Mouse (Mus musculus) neural tube, embryonic 13.5 days (tissue): ENCODE data around the gene Tex45. TPM values are rescaled to one million over a fixed set of nuclear protein-coding genes. Genes with fewer than 3 reads are reported as not detected.

Experiments
- ATAC-seq: fragments of 200-750 bp; cut with Nextera tagmentation; 2 replicates; pipeline ENCODE4 v1.8.0; 2017; ENCODE audit warnings: low read depth, mild to moderate bottlenecking, moderate TSS enrichment, moderate library complexity
- H3K27ac ChIP-seq: fragments of 300-500 bp; sonication (generic); replicated peaks from 2 replicates; pipeline ENCODE4 v1.5.1; 2015; ENCODE audit warnings: moderate library complexity, mild to moderate bottlenecking, inconsistent platforms
- H3K27me3 ChIP-seq: fragments of 300-500 bp; sonication (generic); 2 replicates; pipeline ENCODE4 v1.6.1; 2015; ENCODE audit warnings: mild to moderate bottlenecking, inconsistent platforms
- H3K36me3 ChIP-seq: fragments of 300-500 bp; sonication (generic); 2 replicates; pipeline ENCODE4 v1.6.1; 2015; ENCODE audit warnings: mild to moderate bottlenecking, inconsistent platforms
- H3K4me1 ChIP-seq: fragments of 300-500 bp; sonication (generic); replicated peaks from 2 replicates; pipeline ENCODE4 v1.6.1; 2015; ENCODE audit warnings: inconsistent platforms
- H3K4me2 ChIP-seq: fragments of 300-500 bp; sonication (generic); 2 replicates; pipeline ENCODE4 v1.6.1; 2015; ENCODE audit warnings: inconsistent platforms, mild to moderate bottlenecking, moderate library complexity
- H3K4me3 ChIP-seq: fragments of 300-500 bp; sonication (generic); 2 replicates; pipeline ENCODE4 v1.5.1; 2015; ENCODE audit warnings: mild to moderate bottlenecking, inconsistent platforms
- H3K9ac ChIP-seq: fragments of 300-500 bp; sonication (generic); 2 replicates; pipeline ENCODE4 v1.6.1; 2015; ENCODE audit warnings: moderate library complexity, mild to moderate bottlenecking, inconsistent platforms
- H3K9me3 ChIP-seq: fragments of 300-500 bp; sonication (generic); 2 replicates; pipeline ENCODE4 v1.6.1; 2016; ENCODE audit warnings: inconsistent platforms
- WGBS: fragments of 180-500 bp; shearing (Covaris S2); methylation state at CpG from one replicate; pipeline ENCODE4 v1.1.7; 2015; 5-methylcytosine and 5-hydroxymethylcytosine counted together
- polyA plus RNA-seq: library from polyadenylated mRNA; unstranded; fragments of >200 nt; fragmentation: Nextera tagmentation; extraction: Ambion mirVana; gene quantifications from 2 replicates; pipeline ENCODE4 v1.2.1, GENCODE M21; 2015

The Tex45 gene
- polyA plus RNA-seq, result 0.17 TPM in 1 of 2 replicates, not detected in the other

DNA sequence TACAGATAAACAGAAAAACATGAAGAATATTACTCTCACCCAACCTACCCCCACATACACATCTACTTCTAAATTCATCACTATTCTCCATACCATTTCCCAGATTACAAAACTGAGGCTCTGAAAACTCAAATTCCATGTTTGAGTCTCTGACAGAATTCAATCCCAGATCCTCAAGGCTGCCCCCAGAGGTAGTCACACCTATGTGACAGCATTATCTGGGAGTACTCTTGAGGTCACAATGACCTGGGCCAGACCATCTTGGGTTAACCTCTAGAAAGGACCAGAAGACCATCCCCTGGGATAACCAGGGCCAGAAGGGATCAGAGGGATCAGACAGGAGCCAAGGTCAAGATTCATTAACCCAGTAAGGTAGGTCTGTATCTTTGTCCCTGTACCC is at the start of gene Tex45:
Tex45 (plus strand) TSS at position 301 of the 400 bp plus-strand sequence.
- Histone ChIP-seq H3K4me1 (peaks cover 14% of the 10 kb centered on the region), H3K27ac (no peak within 1 kb of the TSS), H3K9ac (no peak within 1 kb of the TSS), H3K36me3 (no peaks in the 10 kb centered on the region), H3K4me3 (no peak within 1 kb of the TSS), H3K9me3 (no peaks in the 10 kb centered on the region), H3K27me3 (peaks cover 6% of the 10 kb centered on the region; the same call in 1 of the 2 replicates), H3K4me2 (no peak within 1 kb of the TSS)
- no peak for ATAC-seq

DNA sequence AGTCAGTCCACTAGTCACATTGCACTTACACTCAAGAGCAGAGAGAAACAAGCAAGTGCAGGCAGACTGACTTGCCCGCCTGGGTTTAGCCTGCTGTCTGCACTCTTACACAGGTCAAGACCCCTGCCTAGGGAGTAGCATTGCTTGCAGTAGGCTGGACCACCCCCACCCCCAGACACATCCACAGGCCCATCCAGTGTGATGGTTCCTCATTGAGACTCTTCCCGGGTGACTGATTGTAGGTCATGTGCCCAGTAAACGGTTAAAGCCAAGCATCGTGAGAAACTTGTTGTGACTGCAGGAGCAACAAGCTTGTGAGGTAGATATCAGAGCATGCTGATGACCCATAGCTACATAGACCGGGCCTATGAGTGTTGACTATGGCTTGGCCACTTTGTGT is 49.2 kb upstream of the Tex45 start:
- ATAC-seq, result no peak
- H3K4me1 ChIP-seq, result peaks cover 30% of the 10 kb centered on the region
- H3K27me3 ChIP-seq, result no peaks in the 10 kb centered on the region
- no peak overlapping the region for H3K27ac ChIP-seq
- WGBS, result 90% methylated on average over 5 of the region's 5 CpGs
- no peak overlapping the region for H3K4me2 ChIP-seq
- H3K9me3 ChIP-seq, result no peaks in the 10 kb centered on the region
- no peaks in the 10 kb centered on the region for H3K36me3 ChIP-seq
- H3K4me3 ChIP-seq, result no peak overlapping the region
- H3K9ac ChIP-seq, result no peak overlapping the region

DNA sequence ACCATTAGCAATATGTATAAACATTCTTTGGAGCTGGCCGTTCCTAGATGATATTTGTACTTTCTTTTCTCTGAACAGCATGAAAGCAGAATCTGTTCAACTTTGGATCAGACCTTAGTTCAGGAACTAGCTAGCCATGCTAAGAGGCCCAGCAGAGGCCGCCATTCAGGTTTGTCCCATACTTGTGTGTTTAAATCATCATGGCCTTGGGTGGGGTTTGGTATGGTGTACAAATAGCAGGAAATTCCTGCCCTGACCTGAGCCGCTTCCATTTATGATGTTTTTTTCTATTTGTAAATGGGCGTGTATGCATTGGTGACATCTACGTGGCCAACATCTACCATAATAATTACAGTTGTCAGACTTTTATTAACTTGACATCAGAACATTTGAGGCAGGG is 45.4 kb upstream of the Tex45 start:
- H3K9ac ChIP-seq, result no peak overlapping the region
- no peak overlapping the region for H3K4me2 ChIP-seq
- H3K27me3 ChIP-seq, result no peaks in the 10 kb centered on the region
- no peak overlapping the region for H3K27ac ChIP-seq
- no peaks in the 10 kb centered on the region for H3K9me3 ChIP-seq
- 90% methylated on average over 5 of the region's 5 CpGs for WGBS
- H3K36me3 ChIP-seq, result peaks cover 25% of the 10 kb centered on the region
- H3K4me3 ChIP-seq, result no peak overlapping the region
- peaks cover 4% of the 10 kb centered on the region; the same call in 1 of the 2 replicates for H3K4me1 ChIP-seq
- ATAC-seq, result no peak

DNA sequence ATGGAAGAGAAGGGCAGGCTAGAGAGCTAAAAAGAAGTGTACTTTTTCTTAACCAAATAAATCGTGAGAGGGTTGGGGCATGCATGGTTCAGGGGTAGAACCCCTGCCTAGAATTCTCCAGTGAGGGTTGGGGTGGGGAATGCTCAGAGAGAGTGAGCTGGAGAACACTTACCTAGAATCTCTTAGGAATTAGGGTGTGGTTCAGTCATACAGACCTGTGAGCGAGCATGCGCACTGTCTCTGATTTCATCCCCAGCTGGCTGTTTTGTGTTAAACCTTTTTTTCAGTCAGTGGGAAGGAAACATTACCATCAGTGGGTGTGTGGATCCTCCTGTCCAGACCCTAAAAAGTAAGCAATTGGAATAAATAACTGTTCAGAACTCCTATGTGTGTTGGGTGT is 44.5 kb upstream of the Tex45 start:
- no peaks in the 10 kb centered on the region for H3K9me3 ChIP-seq
- H3K27me3 ChIP-seq, result no peaks in the 10 kb centered on the region
- no peak overlapping the region for H3K9ac ChIP-seq
- peaks cover 34% of the 10 kb centered on the region for H3K36me3 ChIP-seq
- ATAC-seq, result no peak
- no peak overlapping the region for H3K27ac ChIP-seq
- H3K4me2 ChIP-seq, result no peak overlapping the region
- H3K4me1 ChIP-seq, result no peaks in the 10 kb centered on the region
- 87% methylated on average over 3 of the region's 3 CpGs for WGBS
- H3K4me3 ChIP-seq, result no peak overlapping the region

DNA sequence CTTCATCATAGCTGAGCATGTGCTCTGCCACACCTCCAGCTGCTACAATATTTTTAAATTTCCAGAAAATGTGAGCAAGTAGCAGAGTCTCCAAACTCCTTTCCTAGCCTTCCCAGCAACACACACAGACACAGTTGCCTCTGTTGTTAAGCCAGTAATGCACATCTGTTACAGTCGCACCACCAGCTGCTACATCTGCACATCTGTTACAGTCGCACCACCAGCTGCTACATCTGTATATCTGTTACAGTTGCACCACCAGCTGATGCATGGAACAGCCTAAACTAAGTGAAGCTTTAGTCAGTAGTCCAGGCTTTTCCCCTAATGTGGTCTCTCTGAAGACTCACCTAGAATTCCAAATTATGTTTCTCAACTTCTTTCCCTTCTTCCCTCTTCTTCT is 42.2 kb upstream of the Tex45 start:
- no peaks in the 10 kb centered on the region for H3K9me3 ChIP-seq
- no peak overlapping the region for H3K4me3 ChIP-seq
- H3K27ac ChIP-seq, result no peak overlapping the region
- H3K27me3 ChIP-seq, result no peaks in the 10 kb centered on the region
- H3K9ac ChIP-seq, result no peak overlapping the region
- WGBS, result 83% methylated on average over 2 of the region's 2 CpGs
- peaks cover 56% of the 10 kb centered on the region for H3K36me3 ChIP-seq
- H3K4me2 ChIP-seq, result no peak overlapping the region
- no peaks in the 10 kb centered on the region for H3K4me1 ChIP-seq
- ATAC-seq, result no peak

DNA sequence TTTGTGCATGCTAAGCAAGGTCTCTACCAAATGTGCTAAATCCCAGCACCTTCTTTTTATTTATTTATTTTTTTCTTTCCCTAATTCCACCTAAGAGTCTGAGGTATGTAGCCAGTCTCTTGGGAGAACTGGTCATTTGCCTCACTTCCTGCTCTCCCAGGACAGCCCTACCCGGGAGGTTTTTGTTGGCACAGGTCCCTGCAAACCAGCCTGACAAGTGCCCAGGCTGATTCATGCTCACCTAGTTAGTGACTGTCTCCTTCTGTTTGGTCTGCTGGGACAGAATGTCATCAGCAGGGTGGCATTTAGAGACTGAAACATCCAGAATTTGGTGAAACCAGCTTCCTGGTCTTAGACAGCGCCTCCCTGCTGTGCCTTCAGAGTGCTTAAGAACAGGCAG is 40.7 kb upstream of the Tex45 start:
- Histone ChIP-seq H3K4me1 (no peaks in the 10 kb centered on the region), H3K9me3 (no peaks in the 10 kb centered on the region), H3K27me3 (no peaks in the 10 kb centered on the region), H3K4me3 (no peak overlapping the region), H3K27ac (no peak overlapping the region), H3K36me3 (peaks cover 70% of the 10 kb centered on the region), H3K4me2 (no peak overlapping the region), H3K9ac (no peak overlapping the region)
- no peak for ATAC-seq
- 86% methylated on average over 2 of the region's 2 CpGs for WGBS

DNA sequence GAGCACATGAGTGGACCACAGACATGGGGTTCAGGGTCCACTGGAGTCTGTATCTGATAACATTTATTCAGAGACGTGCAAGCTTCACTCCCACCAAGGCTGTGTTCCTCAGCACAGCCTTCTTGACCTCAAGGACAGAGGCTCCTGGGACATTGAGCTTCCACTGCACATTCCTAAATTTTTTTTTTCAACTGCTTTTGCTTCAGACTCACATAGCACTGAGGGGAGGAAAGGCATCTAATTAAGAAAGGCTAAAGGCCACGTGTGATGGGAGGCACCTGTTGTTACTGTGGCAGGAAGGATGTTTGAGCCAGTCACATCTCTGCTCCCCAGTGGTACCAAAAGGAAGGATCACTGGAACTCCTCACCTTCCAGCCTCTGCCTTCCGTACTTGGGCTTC is 39.5 kb upstream of the Tex45 start:
- ATAC-seq, result no peak

DNA sequence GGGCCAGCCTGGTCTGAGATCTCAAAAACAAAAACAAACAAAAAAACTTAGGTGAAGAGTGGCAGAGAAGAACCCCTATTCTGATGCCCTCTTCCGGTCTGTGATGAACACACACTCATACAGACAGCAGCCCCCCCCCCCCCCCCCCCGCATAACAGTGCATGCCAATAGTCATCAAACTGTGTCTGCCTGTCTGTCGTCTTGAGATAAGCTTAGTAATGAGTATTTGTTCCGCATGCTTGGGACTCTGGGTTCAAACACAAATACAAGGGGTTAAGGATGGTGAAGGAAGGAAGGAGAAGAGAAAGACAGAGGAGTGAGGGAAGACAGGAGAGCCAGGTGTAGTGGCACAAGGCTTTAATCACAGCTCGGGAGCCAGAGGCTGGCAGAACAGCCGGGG is 34.2 kb upstream of the Tex45 start:
- H3K36me3 ChIP-seq, result peaks cover 93% of the 10 kb centered on the region
- H3K4me1 ChIP-seq, result no peaks in the 10 kb centered on the region
- H3K27ac ChIP-seq, result no peak overlapping the region
- H3K9ac ChIP-seq, result no peak overlapping the region
- no peak overlapping the region for H3K4me2 ChIP-seq
- no peaks in the 10 kb centered on the region for H3K27me3 ChIP-seq
- 84% methylated on average over 6 of the region's 6 CpGs for WGBS
- ATAC-seq, result no peak
- H3K9me3 ChIP-seq, result no peaks in the 10 kb centered on the region
- H3K4me3 ChIP-seq, result no peak overlapping the region

More for the DNA sequence above, 39.5 kb upstream of the Tex45 start:
- WGBS, result 90% methylated on average over 3 of the region's 3 CpGs
- Histone ChIP-seq H3K4me3 (no peak overlapping the region), H3K27ac (no peak overlapping the region), H3K4me1 (no peaks in the 10 kb centered on the region), H3K36me3 (peaks cover 80% of the 10 kb centered on the region), H3K4me2 (no peak overlapping the region), H3K27me3 (no peaks in the 10 kb centered on the region), H3K9ac (no peak overlapping the region), H3K9me3 (no peaks in the 10 kb centered on the region)

DNA sequence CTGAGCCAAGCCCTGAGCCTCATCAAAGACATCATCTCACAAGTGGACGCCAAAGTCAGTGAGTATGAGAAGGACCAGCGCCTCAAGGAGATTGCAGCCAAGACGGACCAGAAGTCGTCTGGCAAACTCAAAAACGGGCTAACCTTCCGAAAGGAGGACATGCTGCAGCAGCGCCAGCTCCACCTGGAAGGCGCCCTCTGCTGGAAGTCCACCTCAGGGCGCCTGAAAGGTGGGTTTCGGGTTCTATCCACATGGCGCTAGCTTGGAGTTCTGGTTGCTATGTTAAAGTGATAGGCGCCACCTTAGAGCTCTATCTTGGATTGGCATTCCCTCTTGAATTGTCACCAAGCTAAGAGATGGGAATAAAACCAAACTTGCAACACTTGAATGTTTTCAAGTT is 31.2 kb upstream of the Tex45 start:
- no peak for ATAC-seq
- Histone ChIP-seq H3K4me2 (no peak overlapping the region), H3K4me1 (no peaks in the 10 kb centered on the region), H3K27ac (no peak overlapping the region), H3K9ac (no peak overlapping the region), H3K4me3 (no peak overlapping the region), H3K36me3 (peaks cover 80% of the 10 kb centered on the region), H3K27me3 (no peaks in the 10 kb centered on the region), H3K9me3 (no peaks in the 10 kb centered on the region)
- WGBS, result 79% methylated on average over 12 of the region's 12 CpGs

DNA sequence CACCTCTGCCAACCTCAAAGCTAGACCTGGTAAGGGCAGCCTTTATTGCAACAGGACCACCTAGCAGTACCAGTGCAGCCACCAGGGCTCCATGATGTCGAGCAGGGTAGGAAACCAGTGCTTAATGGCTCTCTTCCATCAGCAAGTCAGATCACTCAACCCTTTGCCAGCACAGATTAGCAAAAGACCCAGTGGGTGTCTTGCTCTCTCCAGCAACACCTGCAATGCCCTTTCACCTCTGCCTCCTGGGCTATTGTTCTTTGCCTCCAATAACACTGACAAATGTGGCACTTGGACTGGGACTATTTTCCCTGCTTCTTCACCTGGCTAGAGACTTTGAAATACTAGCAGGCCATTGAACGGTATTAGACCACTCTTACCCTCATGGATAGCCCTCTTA is 21.4 kb upstream of the Tex45 start:
- Histone ChIP-seq H3K9ac (no peak overlapping the region), H3K4me1 (no peaks in the 10 kb centered on the region), H3K4me2 (no peak overlapping the region), H3K36me3 (peaks cover 95% of the 10 kb centered on the region), H3K27me3 (no peaks in the 10 kb centered on the region), H3K4me3 (no peak overlapping the region), H3K27ac (no peak overlapping the region), H3K9me3 (no peaks in the 10 kb centered on the region)
- no peak for ATAC-seq
- WGBS, result 91% methylated on average over 2 of the region's 2 CpGs

DNA sequence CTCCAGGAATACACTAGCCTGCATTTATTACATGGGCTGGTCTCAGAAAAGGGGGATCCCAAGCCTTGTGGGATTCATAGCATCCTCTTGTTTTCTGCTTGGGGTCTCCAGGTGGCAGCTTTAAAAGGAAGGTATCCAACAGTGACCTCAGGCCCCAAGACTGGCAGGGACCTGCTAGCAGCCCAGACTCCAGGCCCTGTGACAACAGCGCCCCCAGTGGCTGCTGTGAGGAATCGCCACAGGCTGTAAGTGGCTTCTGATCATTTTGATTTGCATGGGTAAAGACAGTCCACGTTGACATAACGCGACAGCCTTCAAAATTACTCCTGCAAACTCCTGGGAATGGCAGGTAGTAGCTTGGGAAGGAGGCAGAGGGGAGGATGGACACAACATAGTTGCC is 20.0 kb upstream of the Tex45 start:
- no peaks in the 10 kb centered on the region for H3K9me3 ChIP-seq
- no peaks in the 10 kb centered on the region for H3K27me3 ChIP-seq
- H3K4me3 ChIP-seq, result no peak overlapping the region
- no peak overlapping the region for H3K27ac ChIP-seq
- no peaks in the 10 kb centered on the region for H3K4me1 ChIP-seq
- peaks cover 97% of the 10 kb centered on the region for H3K36me3 ChIP-seq
- no peak overlapping the region for H3K9ac ChIP-seq
- ATAC-seq, result peak; percentile 47; the same call in 1 of the 2 replicates
- WGBS, result 36% methylated on average over 5 of the region's 5 CpGs
- no peak overlapping the region for H3K4me2 ChIP-seq

DNA sequence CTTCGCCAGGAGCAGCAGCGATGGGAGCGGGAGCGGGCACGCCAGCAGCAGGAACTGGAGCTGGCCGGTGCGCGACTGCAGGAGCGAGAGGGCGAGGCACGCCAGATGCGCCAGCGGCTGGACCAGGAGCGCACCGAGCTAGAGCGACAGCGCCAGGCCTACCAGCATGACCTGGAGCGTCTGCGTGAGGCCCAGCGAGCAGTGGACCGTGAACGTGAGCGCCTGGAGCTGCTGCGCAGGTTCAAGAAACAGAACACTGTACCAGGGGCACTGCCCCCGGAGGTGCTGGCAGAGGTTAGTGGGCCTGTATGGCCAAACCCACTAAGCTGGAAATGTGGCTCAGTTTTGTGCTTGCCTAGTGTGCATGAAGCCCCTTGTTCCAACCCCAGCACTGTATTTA is 18.7 kb upstream of the Tex45 start:
- Histone ChIP-seq H3K4me2 (no peak overlapping the region), H3K4me1 (no peaks in the 10 kb centered on the region), H3K9me3 (no peaks in the 10 kb centered on the region), H3K4me3 (no peak overlapping the region), H3K36me3 (peaks cover 98% of the 10 kb centered on the region), H3K9ac (no peak overlapping the region), H3K27ac (no peak overlapping the region), H3K27me3 (no peaks in the 10 kb centered on the region)
- ATAC-seq, result no peak
- 98% methylated on average over 25 of the region's 25 CpGs for WGBS

DNA sequence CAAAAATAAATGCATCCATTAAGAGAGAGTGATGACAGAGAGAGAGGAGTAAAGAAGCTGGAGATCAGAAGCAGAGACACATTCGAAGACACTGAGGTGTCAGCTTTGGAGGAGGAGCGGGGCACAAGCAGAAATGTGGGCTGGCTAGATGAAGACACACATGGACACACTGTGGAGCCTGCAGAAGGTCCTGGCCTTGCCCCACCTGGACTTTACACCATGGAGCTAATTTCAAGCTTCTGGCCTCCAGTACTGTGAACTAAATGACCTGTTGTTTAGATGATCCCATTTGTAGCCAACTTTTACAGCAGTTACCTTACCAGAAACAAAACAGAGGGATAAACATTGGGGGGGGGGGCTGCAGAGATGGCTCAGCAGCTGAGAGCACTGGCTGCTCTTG is 7.4 kb upstream of the Tex45 start:
- Histone ChIP-seq H3K27ac (no peak overlapping the region), H3K27me3 (no peaks in the 10 kb centered on the region), H3K4me2 (no peak overlapping the region), H3K9ac (no peak overlapping the region), H3K4me3 (no peak overlapping the region), H3K36me3 (peaks cover 14% of the 10 kb centered on the region; the same call in 1 of the 2 replicates), H3K9me3 (no peaks in the 10 kb centered on the region), H3K4me1 (peaks cover 13% of the 10 kb centered on the region)
- 86% methylated on average over 2 of the region's 2 CpGs for WGBS
- no peak for ATAC-seq
